Mouse (Mus musculus) E14TG2a.4 (cell line): ENCODE results near the gene Wnt5b.

Source experiments
- CTCF ChIP-seq: conservative IDR thresholded peaks from 2 replicates; pipeline ENCODE4 v1.5.1; 2014; ENCODE audit warnings: low read length
- NANOG ChIP-seq: IDR thresholded peaks from 2 replicates; pipeline ENCODE4 v1.6.1; 2014; ENCODE audit warnings: borderline replicate concordance, low read length, mixed read lengths
- POU5F1 ChIP-seq: IDR thresholded peaks from 2 replicates; pipeline ENCODE4 v1.6.1; 2014; ENCODE audit warnings: low read length, borderline replicate concordance

GRCm38 (mm10) chr6:119400649-119401048 is 143.5 kb downstream of the Wnt5b start:
- TF ChIP-seq CTCF (no peak), NANOG (no peak), POU5F1 (no peak)
